Mouse (Mus musculus) liver, postnatal 0 days (tissue): ENCODE measurements at regions not wholly inside any gene's neighbourhood (a gene's known extent, or its start where the extent isn't known, plus 50 kb on each side); places are given as distances from the start of the nearest gene placed in this dataset.
A peak's percentile ranks its signal among the peaks of the same experiment; 100 is the strongest.

ENCODE experiments used
- ATAC-seq: fragments of 200-750 bp; cut with Nextera tagmentation; 2 replicates; pipeline ENCODE4 v1.8.0; 2017; ENCODE audit warnings: mild to moderate bottlenecking, moderate library complexity
- DNase-seq: peaks from one replicate; pipeline ENCODE4 v3.0.0-alpha.2; 2016
- H3K27ac ChIP-seq: fragments of 300-500 bp; sonication (generic); 2 replicates; pipeline ENCODE4 v1.5.1; 2014; ENCODE audit warnings: antibody characterized with exemption, moderate library complexity, mild to moderate bottlenecking, low read depth
- H3K27me3 ChIP-seq: fragments of 300-500 bp; sonication (generic); 2 replicates; pipeline ENCODE4 v1.6.1; 2014; ENCODE audit warnings: low read length, control low read depth, mixed read lengths; ENCODE audit not compliant: insufficient read depth
- H3K36me3 ChIP-seq: fragments of 300-500 bp; sonication (generic); replicated peaks from 2 replicates; pipeline ENCODE4 v1.6.1; 2014; ENCODE audit warnings: mild to moderate bottlenecking, control low read depth, low read length, moderate library complexity, mixed read lengths; ENCODE audit not compliant: insufficient read depth
- H3K4me1 ChIP-seq: fragments of 300-500 bp; sonication (generic); 2 replicates; pipeline ENCODE4 v1.6.1; 2014; ENCODE audit warnings: antibody characterized with exemption, mild to moderate bottlenecking, control low read depth; ENCODE audit not compliant: insufficient read depth
- H3K4me2 ChIP-seq: fragments of 300-500 bp; sonication (generic); 2 replicates; pipeline ENCODE4 v1.6.1; 2014; ENCODE audit warnings: low read depth, mild to moderate bottlenecking, low read length, moderate library complexity, mixed read lengths
- H3K4me3 ChIP-seq: fragments of 300-500 bp; sonication (generic); 2 replicates; pipeline ENCODE4 v1.5.1; 2014; ENCODE audit warnings: low read depth, low read length
- H3K9ac ChIP-seq: fragments of 300-500 bp; sonication (generic); replicated peaks from 2 replicates; pipeline ENCODE4 v1.6.1; 2014; ENCODE audit warnings: mild to moderate bottlenecking, moderate library complexity
- H3K9me3 ChIP-seq: fragments of 300-500 bp; sonication (generic); 2 replicates; pipeline ENCODE4 v1.6.1; 2016; ENCODE audit warnings: mild to moderate bottlenecking, control low read depth, low read length, mixed read lengths
- CTCF ChIP-seq: sonication (generic); IDR thresholded peaks from 2 replicates; pipeline ENCODE4 v1.5.1; 2016; ENCODE audit warnings: antibody characterized with exemption, low read depth
- EP300 ChIP-seq: IDR thresholded peaks from 2 replicates; pipeline ENCODE4 v1.6.1; 2016; ENCODE audit warnings: antibody characterized with exemption, low read depth, mild to moderate bottlenecking
- WGBS: fragments of 180-500 bp; shearing (Covaris S2); extraction: QIAGEN DNeasy Blood & Tissue Kit; methylation state at CpG from one replicate; pipeline ENCODE4 v1.1.7; 2014; ENCODE audit not compliant: insufficient replicate concordance; 5-methylcytosine and 5-hydroxymethylcytosine counted together

DNA sequence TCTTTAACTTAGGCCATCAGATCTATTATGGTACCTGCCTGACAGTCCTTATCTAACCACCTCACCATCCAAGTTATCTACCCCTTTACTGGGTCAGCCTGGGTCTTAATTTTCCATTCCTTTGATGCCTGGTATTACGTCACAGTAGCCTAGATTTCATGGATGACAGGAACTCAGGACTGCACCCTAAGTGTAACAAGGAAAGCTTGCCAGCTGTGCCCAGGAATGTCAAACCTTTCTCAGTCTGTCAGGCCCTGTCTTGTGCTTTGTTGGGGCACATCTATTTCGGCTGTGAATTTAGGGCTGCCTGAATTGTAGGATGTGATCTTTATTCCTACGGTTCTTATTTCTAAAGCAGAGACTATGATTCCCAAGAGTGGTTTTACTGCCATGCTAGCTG, 94.6 kb upstream of the Arhgap5 start:
- Histone ChIP-seq H3K27me3 (no peaks in the 10 kb centered on the region), H3K4me3 (no peak overlapping the region), H3K9me3 (no peaks in the 10 kb centered on the region), H3K27ac (no peak overlapping the region), H3K4me1 (no peaks in the 10 kb centered on the region), H3K36me3 (no peaks in the 10 kb centered on the region), H3K9ac (no peak overlapping the region), H3K4me2 (no peak overlapping the region)
- DNase-seq = no peak
- 78% methylated on average over 3 of the region's 3 CpGs for WGBS
- TF ChIP-seq EP300 (no peak), CTCF (no peak)
- no peak for ATAC-seq

DNA sequence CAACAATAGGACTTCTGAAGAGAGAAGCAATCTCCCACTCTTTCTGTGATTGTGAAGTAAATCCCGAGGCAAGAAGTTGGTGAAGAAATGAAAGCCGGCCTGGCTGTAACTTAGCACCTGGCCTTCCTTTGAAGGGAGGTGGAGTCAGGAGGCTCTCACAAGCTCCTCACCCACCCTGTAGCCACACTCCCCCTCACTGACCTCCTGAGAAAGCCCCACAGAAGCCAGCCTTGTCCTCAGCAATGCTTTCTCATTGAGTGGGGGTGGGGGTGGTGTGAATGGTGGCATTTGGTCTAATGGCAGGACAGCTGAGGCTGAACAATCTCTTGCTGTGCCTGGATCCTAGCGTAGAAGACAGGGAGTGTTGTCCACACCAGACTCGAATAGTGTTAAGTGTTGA, 91.6 kb upstream of the Arhgap5 start:
- Histone ChIP-seq H3K27me3 (no peaks in the 10 kb centered on the region), H3K36me3 (no peaks in the 10 kb centered on the region), H3K9me3 (no peaks in the 10 kb centered on the region), H3K9ac (no peak overlapping the region), H3K4me1 (no peaks in the 10 kb centered on the region), H3K27ac (no peak overlapping the region), H3K4me2 (no peak overlapping the region), H3K4me3 (no peak overlapping the region)
- ATAC-seq (no peak), DNase-seq (no peak)
- no peak for TF ChIP-seq CTCF
- TF ChIP-seq EP300 = no peak
- 86% methylated on average over 4 of the region's 4 CpGs for WGBS

DNA sequence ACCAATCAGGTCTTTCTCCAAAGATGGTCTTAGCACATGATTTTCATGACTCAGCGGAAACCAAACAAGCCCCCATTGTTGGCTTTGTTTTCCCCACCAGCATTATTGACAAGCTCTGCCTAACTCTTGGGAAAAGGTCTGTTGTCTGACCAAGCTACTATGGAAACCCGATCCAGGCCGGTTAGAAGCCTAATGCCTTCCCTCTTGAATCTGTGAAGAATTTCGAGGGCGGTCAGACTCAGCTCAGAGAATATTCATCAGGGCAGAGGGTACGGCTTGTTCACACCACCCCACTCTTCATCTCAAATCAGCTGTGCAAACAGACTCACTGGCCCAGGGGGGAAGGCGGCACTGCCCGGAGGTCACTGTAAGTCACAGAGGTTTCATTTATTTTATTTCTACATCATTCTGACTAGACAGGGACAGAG, 90.7 kb upstream of the Arhgap5 start:
- Histone ChIP-seq H3K27ac (no peak overlapping the region), H3K27me3 (no peaks in the 10 kb centered on the region), H3K9me3 (no peaks in the 10 kb centered on the region), H3K4me2 (no peak overlapping the region; the same call in 1 of the 2 replicates), H3K4me1 (no peaks in the 10 kb centered on the region), H3K4me3 (no peak overlapping the region), H3K36me3 (no peaks in the 10 kb centered on the region), H3K9ac (no peak overlapping the region)
- WGBS = 51% methylated on average over 8 of the region's 8 CpGs
- TF ChIP-seq CTCF = no peak
- TF ChIP-seq EP300 = no peak
- ATAC-seq = peak; percentile 29; the same call in 1 of the 2 replicates
- no peak for DNase-seq

- H3K27ac ChIP-seq = no peak overlapping the region
- DNase-seq = no peak
- no peak overlapping the region for H3K9ac ChIP-seq
- no peak overlapping the region for H3K4me3 ChIP-seq
- no peak for ATAC-seq
- no peaks in the 10 kb centered on the region for H3K9me3 ChIP-seq
- no peak for TF ChIP-seq EP300
- TF ChIP-seq CTCF = no peak
- 85% methylated on average over 1 of the region's 1 CpGs for WGBS
- no peak overlapping the region for H3K4me2 ChIP-seq
- H3K36me3 ChIP-seq = no peaks in the 10 kb centered on the region
- H3K4me1 ChIP-seq = no peaks in the 10 kb centered on the region
- no peaks in the 10 kb centered on the region for H3K27me3 ChIP-seq
Observed at GRCm38 (mm10) chr12:52422729-52423128, 81.0 kb upstream of the Arhgap5 start.

- no peak overlapping the region for H3K9ac ChIP-seq
- WGBS = 79% methylated on average over 3 of the region's 3 CpGs
- no peak for DNase-seq
- H3K4me2 ChIP-seq = no peak overlapping the region
- H3K36me3 ChIP-seq = no peaks in the 10 kb centered on the region
- H3K27ac ChIP-seq = no peak overlapping the region
- ATAC-seq = no peak
- H3K4me3 ChIP-seq = no peak overlapping the region
- H3K27me3 ChIP-seq = no peaks in the 10 kb centered on the region
- no peaks in the 10 kb centered on the region for H3K4me1 ChIP-seq
- TF ChIP-seq EP300 (no peak), CTCF (no peak)
- H3K9me3 ChIP-seq = no peaks in the 10 kb centered on the region
Observed at GRCm38 (mm10) chr12:52424336-52425034, 79.3 kb upstream of the Arhgap5 start.

DNA sequence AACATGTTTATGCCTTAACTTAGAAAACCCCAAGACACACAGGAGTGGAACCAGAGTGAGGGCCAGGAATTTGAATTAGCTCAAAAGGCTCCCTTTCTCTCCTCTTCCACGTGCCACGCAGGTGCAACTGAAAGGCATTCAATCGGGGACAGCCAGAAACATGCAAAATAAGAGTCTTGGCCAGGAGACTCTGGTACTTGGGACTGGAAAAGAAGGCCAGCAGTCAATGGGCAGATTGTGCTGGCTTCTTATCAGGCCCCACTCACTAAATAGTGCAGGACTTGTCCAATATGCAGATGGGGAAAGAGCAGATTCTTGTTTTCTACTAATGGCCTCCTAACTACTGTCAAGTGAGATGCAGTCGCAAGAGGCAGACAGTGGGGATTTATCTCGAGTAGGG, 73.8 kb upstream of the Arhgap5 start:
- DNase-seq (no peak), ATAC-seq (no peak)
- 81% methylated on average over 5 of the region's 5 CpGs for WGBS
- no peak overlapping the region for H3K4me3 ChIP-seq
- no peaks in the 10 kb centered on the region for H3K36me3 ChIP-seq
- TF ChIP-seq CTCF (no peak), EP300 (no peak)
- H3K9me3 ChIP-seq = no peaks in the 10 kb centered on the region
- H3K27me3 ChIP-seq = no peaks in the 10 kb centered on the region
- no peaks in the 10 kb centered on the region for H3K4me1 ChIP-seq
- H3K9ac ChIP-seq = no peak overlapping the region
- H3K4me2 ChIP-seq = no peak overlapping the region
- no peak overlapping the region for H3K27ac ChIP-seq

DNA sequence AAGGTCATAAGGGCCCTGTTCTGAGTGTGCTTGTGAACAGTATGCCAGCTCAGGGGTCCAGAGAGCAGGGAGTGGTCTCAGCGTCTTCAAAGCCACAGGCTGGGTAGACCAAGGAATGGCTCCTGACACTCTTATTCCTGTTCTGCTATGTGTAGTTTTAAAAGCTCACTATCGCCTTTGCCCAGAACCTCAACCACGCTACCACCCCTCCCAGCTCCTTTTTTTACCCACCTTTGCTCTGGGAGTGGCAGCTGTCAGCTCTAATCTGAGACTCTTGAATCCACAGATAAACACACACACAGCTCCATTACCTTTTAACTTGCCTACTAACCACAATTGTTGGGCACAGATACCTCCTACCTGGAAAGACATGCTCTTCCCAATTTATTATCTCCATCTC, 71.8 kb upstream of the Arhgap5 start:
- Histone ChIP-seq H3K9me3 (no peaks in the 10 kb centered on the region), H3K4me3 (no peak overlapping the region), H3K36me3 (no peaks in the 10 kb centered on the region), H3K27me3 (no peaks in the 10 kb centered on the region), H3K4me1 (no peaks in the 10 kb centered on the region), H3K9ac (no peak overlapping the region), H3K27ac (no peak overlapping the region), H3K4me2 (no peak overlapping the region)
- TF ChIP-seq EP300 = no peak
- no peak for TF ChIP-seq CTCF
- DNase-seq (no peak), ATAC-seq (no peak)
- 69% methylated on average over 3 of the region's 3 CpGs for WGBS
